In genomic region chr6:7375851-7376250, GRCm38 (mm10) we compare ENCODE assay signal across 20 mouse cellular contexts.
"Had no signal": no experiment of that assay in that cellular context is flagged by ENCODE, and none has a peak within 500 bp of the region (broad histone marks: within the 10 kb centered on the region; RNA-seq: fewer than 3 reads in every experiment).

No protein-coding gene starts in this region.

- H3K9ac ChIP-seq: liver, embryonic 13.5 days; liver, embryonic 15.5 days; liver, postnatal 0 days; lung, embryonic 15.5 days; neural tube, embryonic 13.5 days; neural tube, embryonic 15.5 days; stomach, embryonic 15.5 days had no signal

- DNase-seq: liver, embryonic 13.5 days; liver, postnatal 0 days; lung, adult 2 months; lung, postnatal 14 days; lung, postnatal 36 days; right cerebral cortex, postnatal 14 days; thymus, adult 2 months; thymus, postnatal 25 days; thymus, postnatal 4 days had no signal

- H3K27ac ChIP-seq: liver, embryonic 13.5 days; liver, embryonic 15.5 days; lung, embryonic 15.5 days; macrophage; neural tube, embryonic 13.5 days; neural tube, embryonic 15.5 days; stomach, embryonic 15.5 days; stomach, postnatal 0 days had no signal

- H3K4me1 ChIP-seq: liver, embryonic 13.5 days; liver, embryonic 15.5 days; lung, embryonic 15.5 days; megakaryocyte, embryonic 14.5 days; stomach, embryonic 15.5 days had no signal

- H3K4me2 ChIP-seq: liver, embryonic 11.5 days; liver, embryonic 13.5 days; liver, embryonic 15.5 days; lung, embryonic 15.5 days; neural tube, embryonic 13.5 days; neural tube, embryonic 15.5 days; stomach, embryonic 15.5 days had no signal

- H3K36me3 ChIP-seq: liver, embryonic 13.5 days; liver, embryonic 15.5 days; lung, embryonic 15.5 days; neural tube, embryonic 13.5 days; neural tube, embryonic 15.5 days; stomach, embryonic 15.5 days had no signal

- ATAC-seq: liver, postnatal 0 days; lung, postnatal 0 days had no signal

- H3K9me3 ChIP-seq: liver, embryonic 13.5 days; liver, embryonic 15.5 days; lung, embryonic 15.5 days; megakaryocyte, embryonic 14.5 days; neural tube, embryonic 13.5 days; neural tube, embryonic 15.5 days; stomach, embryonic 15.5 days had no signal

- H3K27me3 ChIP-seq: liver, embryonic 13.5 days; liver, embryonic 15.5 days; lung, embryonic 15.5 days; megakaryocyte, embryonic 14.5 days; neural tube, embryonic 13.5 days; neural tube, embryonic 15.5 days; stomach, embryonic 15.5 days had no signal

- H3K4me3 ChIP-seq: liver, embryonic 13.5 days; liver, embryonic 15.5 days; lung, embryonic 15.5 days; megakaryocyte, embryonic 14.5 days; myocyte; neural tube, embryonic 13.5 days; neural tube, embryonic 15.5 days; stomach, embryonic 15.5 days had no signal
